Mouse (Mus musculus) forebrain, embryonic 11.5 days (tissue): ENCODE results near the gene Ppp2r2d. TPM values are rescaled to one million over a fixed set of nuclear protein-coding genes. Genes with fewer than 3 reads are reported as not detected.

Experiments
- ATAC-seq: fragments of 200-750 bp; cut with Nextera tagmentation; replicated peaks from 2 replicates; pipeline ENCODE4 v1.8.0; 2017; ENCODE audit warnings: moderate TSS enrichment; ENCODE audit not compliant: low FRiP score
- DNase-seq: peaks from one replicate; pipeline ENCODE4 v3.0.0-alpha.2; 2017; ENCODE audit warnings: low spot score
- H3K27ac ChIP-seq: fragments of 300-500 bp; sonication (generic); 2 replicates; pipeline ENCODE4 v1.5.1; 2014; ENCODE audit warnings: low read depth, low read length
- H3K27me3 ChIP-seq: fragments of 300-500 bp; sonication (generic); 2 replicates; pipeline ENCODE4 v1.6.1; 2014; ENCODE audit warnings: mild to moderate bottlenecking, low read length, mixed read lengths; ENCODE audit not compliant: control insufficient read depth, insufficient read depth
- H3K36me3 ChIP-seq: fragments of 300-500 bp; sonication (generic); 2 replicates; pipeline ENCODE4 v1.6.1; 2014; ENCODE audit warnings: mild to moderate bottlenecking, low read length, moderate library complexity, mixed read lengths; ENCODE audit not compliant: control insufficient read depth, insufficient read depth
- H3K4me1 ChIP-seq: fragments of 300-500 bp; sonication (generic); replicated peaks from 2 replicates; pipeline ENCODE4 v1.6.1; 2014; ENCODE audit warnings: low read length, mixed read lengths; ENCODE audit not compliant: control insufficient read depth, insufficient read depth
- H3K4me2 ChIP-seq: fragments of 300-500 bp; sonication (generic); 2 replicates; pipeline ENCODE4 v1.6.1; 2014; ENCODE audit warnings: low read depth, mild to moderate bottlenecking, low read length, moderate library complexity, mixed read lengths; ENCODE audit not compliant: severe bottlenecking
- H3K4me3 ChIP-seq: fragments of 300-500 bp; sonication (generic); 2 replicates; pipeline ENCODE4 v1.5.1; 2014; ENCODE audit warnings: low read depth, low read length
- H3K9ac ChIP-seq: fragments of 300-500 bp; sonication (generic); 2 replicates; pipeline ENCODE4 v1.6.1; 2014; ENCODE audit warnings: low read length
- H3K9me3 ChIP-seq: fragments of 300-500 bp; sonication (generic); 2 replicates; pipeline ENCODE4 v1.6.1; 2016; ENCODE audit warnings: low read length, mixed read lengths; ENCODE audit not compliant: control insufficient read depth
- WGBS: fragments of 180-500 bp; shearing (Covaris S2); extraction: QIAGEN DNeasy Blood & Tissue Kit; methylation state at CpG from one replicate; pipeline ENCODE4 v1.1.7; 2014; 5-methylcytosine and 5-hydroxymethylcytosine counted together
- polyA plus RNA-seq: library from polyadenylated mRNA; unstranded; fragments of >200 nt; fragmentation: Nextera tagmentation; extraction: Ambion mirVana; gene quantifications from 2 replicates; pipeline ENCODE4 v1.2.1, GENCODE M21; 2014

Ppp2r2d gene
- polyA plus RNA-seq: 72.9 and 73.9 TPM in 2 replicates

GRCm38 (mm10) chr7:138845544-138846391 lies at the start of gene Ppp2r2d, which contains the start of gene Mapk1ip1:
TSS of gene Ppp2r2d (plus strand) at chr7:138846079.
TSS of gene Mapk1ip1 (minus strand) at chr7:138846273.
- under 1% methylated on average over 48 of the region's 51 CpGs for WGBS
- DNase-seq (peak; percentile 99), ATAC-seq (peak; percentile 96)
- H3K36me3 ChIP-seq: no peaks in the 10 kb centered on the region
- H3K9ac ChIP-seq: peak within 1 kb of the TSS; percentile 93
- H3K27ac ChIP-seq: peak within 1 kb of the TSS; percentile 86
- H3K4me2 ChIP-seq: peak within 1 kb of the TSS; percentile 84
- peaks cover 14% of the 10 kb centered on the region for H3K4me1 ChIP-seq
- no peaks in the 10 kb centered on the region for H3K27me3 ChIP-seq
- no peaks in the 10 kb centered on the region for H3K9me3 ChIP-seq
- peak within 1 kb of the TSS; percentile 99 for H3K4me3 ChIP-seq

GRCm38 (mm10) chr7:138803386-138803785 lies 42.5 kb upstream of the Ppp2r2d start:
- Histone ChIP-seq H3K27me3 (no peaks in the 10 kb centered on the region), H3K9ac (no peak overlapping the region), H3K27ac (no peak overlapping the region), H3K9me3 (no peaks in the 10 kb centered on the region; the same call in 1 of the 2 replicates), H3K36me3 (no peaks in the 10 kb centered on the region), H3K4me3 (no peak overlapping the region), H3K4me1 (no peaks in the 10 kb centered on the region), H3K4me2 (no peak overlapping the region)
- no peak for DNase-seq
- ATAC-seq: no peak
- WGBS: 59% methylated on average over 4 of the region's 4 CpGs

- no peak for ATAC-seq
- Histone ChIP-seq H3K9me3 (no peaks in the 10 kb centered on the region; the same call in 1 of the 2 replicates), H3K4me2 (no peak overlapping the region), H3K4me1 (no peaks in the 10 kb centered on the region), H3K27ac (no peak overlapping the region), H3K27me3 (no peaks in the 10 kb centered on the region), H3K9ac (no peak overlapping the region), H3K4me3 (no peak overlapping the region), H3K36me3 (no peaks in the 10 kb centered on the region)
- 90% methylated on average over 3 of the region's 3 CpGs for WGBS
- no peak for DNase-seq
Measured at GRCm38 (mm10) chr7:138807146-138807545, 38.7 kb upstream of the Ppp2r2d start.

- 79% methylated on average over 11 of the region's 11 CpGs for WGBS
- ATAC-seq (no peak), DNase-seq (no peak)
- Histone ChIP-seq H3K27ac (no peak overlapping the region), H3K4me1 (no peaks in the 10 kb centered on the region), H3K36me3 (no peaks in the 10 kb centered on the region), H3K9ac (no peak overlapping the region), H3K9me3 (no peaks in the 10 kb centered on the region), H3K27me3 (no peaks in the 10 kb centered on the region), H3K4me2 (no peak overlapping the region), H3K4me3 (no peak overlapping the region)
Measured at GRCm38 (mm10) chr7:138813213-138813875, 32.5 kb upstream of the Ppp2r2d start.

- H3K9ac ChIP-seq: no peak overlapping the region
- H3K9me3 ChIP-seq: no peaks in the 10 kb centered on the region
- DNase-seq (no peak), ATAC-seq (no peak)
- no peaks in the 10 kb centered on the region for H3K4me1 ChIP-seq
- H3K4me2 ChIP-seq: no peak overlapping the region
- H3K4me3 ChIP-seq: no peak overlapping the region
- no peak overlapping the region for H3K27ac ChIP-seq
- H3K27me3 ChIP-seq: no peaks in the 10 kb centered on the region
- 53% methylated on average over 4 of the region's 4 CpGs for WGBS
- no peaks in the 10 kb centered on the region for H3K36me3 ChIP-seq
Measured at GRCm38 (mm10) chr7:138818314-138818713, 27.6 kb upstream of the Ppp2r2d start.

- 81% methylated on average over 6 of the region's 6 CpGs for WGBS
- Histone ChIP-seq H3K36me3 (no peaks in the 10 kb centered on the region), H3K4me2 (no peak overlapping the region), H3K9me3 (no peaks in the 10 kb centered on the region), H3K4me3 (no peak overlapping the region), H3K4me1 (no peaks in the 10 kb centered on the region), H3K27ac (no peak overlapping the region), H3K27me3 (no peaks in the 10 kb centered on the region), H3K9ac (no peak overlapping the region)
- DNase-seq (no peak), ATAC-seq (no peak)
Measured at GRCm38 (mm10) chr7:138824423-138824822, 21.5 kb upstream of the Ppp2r2d start.

GRCm38 (mm10) chr7:138824995-138825756 lies 20.7 kb upstream of the Ppp2r2d start:
- Histone ChIP-seq H3K27ac (no peak overlapping the region), H3K36me3 (no peaks in the 10 kb centered on the region), H3K4me2 (no peak overlapping the region), H3K9ac (no peak overlapping the region), H3K4me1 (no peaks in the 10 kb centered on the region), H3K27me3 (no peaks in the 10 kb centered on the region), H3K9me3 (no peaks in the 10 kb centered on the region), H3K4me3 (no peak overlapping the region)
- DNase-seq (no peak), ATAC-seq (no peak)
- WGBS: 89% methylated on average over 19 of the region's 19 CpGs

- Histone ChIP-seq H3K9me3 (no peaks in the 10 kb centered on the region), H3K4me3 (no peak overlapping the region), H3K27me3 (no peaks in the 10 kb centered on the region), H3K27ac (no peak overlapping the region), H3K4me1 (no peaks in the 10 kb centered on the region), H3K4me2 (no peak overlapping the region), H3K36me3 (no peaks in the 10 kb centered on the region), H3K9ac (no peak overlapping the region)
- 19% methylated on average over 11 of the region's 11 CpGs for WGBS
- DNase-seq (peak; percentile 86), ATAC-seq (no peak; the same call in 1 of the 2 replicates)
Measured at GRCm38 (mm10) chr7:138827812-138828211, 18.1 kb upstream of the Ppp2r2d start.
